Mouse (Mus musculus): ENCODE results near the gene Gng2.

DNA sequence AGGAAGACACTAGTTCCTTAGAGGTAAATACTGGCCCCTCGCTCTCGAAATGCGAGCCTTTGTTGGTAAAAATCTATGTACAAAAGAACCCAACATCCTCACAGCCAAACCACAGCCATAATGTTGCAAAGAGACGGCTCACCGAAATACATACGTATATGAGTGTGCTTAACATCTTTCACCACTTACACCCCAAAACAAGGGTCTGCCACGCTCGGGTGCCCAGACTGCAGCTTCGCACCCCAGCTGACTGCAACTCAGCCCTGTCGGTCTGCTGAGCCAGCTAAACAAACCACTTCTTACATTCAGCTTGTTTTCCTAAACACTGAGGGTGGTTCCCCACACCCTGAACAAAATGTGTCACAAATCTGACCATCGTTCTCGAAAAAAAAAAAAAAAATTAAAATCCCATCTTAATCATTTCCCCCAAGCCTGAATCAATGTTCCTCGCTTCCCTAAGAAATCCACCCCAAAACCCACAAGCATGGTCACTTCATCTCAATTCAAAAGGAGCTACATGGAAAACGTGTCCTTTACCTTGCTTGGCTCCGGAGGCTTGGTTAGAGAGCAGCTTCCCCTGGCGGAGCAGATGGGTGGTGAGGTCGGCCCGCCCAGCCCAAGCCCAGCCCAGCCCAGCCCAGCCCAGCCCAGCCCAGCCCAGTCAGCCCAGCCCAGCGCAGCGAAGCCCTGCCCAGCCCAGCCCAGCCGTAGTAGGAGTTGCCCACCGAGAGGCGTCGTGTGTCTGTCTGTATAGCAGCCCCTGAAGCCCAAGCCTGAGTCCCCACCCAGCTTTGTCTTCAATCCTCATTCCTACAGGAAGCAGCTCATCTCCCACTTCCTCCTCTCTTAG lies 781 bp downstream of the Gng2 start:
- TF ChIP-seq GATA1 (IDR thresholded peaks at IDR 0.05; ENCODE audit: borderline replicate concordance, low read length) (no peak), FLI1 (IDR thresholded peaks at IDR 0.05; ENCODE audit: low read length) (no peak)

Measured in megakaryocyte, embryonic 14.5 days (primary cell).